Mouse (Mus musculus) adrenal gland, postnatal 25 days (tissue): ENCODE measurements around the gene Trim29. TPM values are rescaled to one million over a fixed set of nuclear protein-coding genes. Genes with fewer than 3 reads are reported as not detected.

Experiments used
- DNase-seq: peaks from one replicate; pipeline ENCODE4 v3.0.0; 2021; ENCODE audit warnings: mixed read lengths
- long read RNA-seq: library from polyadenylated mRNA; stranded (forward); transcript quantifications from one replicate; pipeline ENCODE4 v2.0.0, GENCODE M21; 2021
- total RNA-seq: library from RNA; stranded (reverse); gene quantifications from 2 replicates; pipeline ENCODE4 v1.2.3, GENCODE M21; 2021

Gene Trim29
- total RNA-seq, result 0.33 TPM in 1 of 2 replicates, not detected in the other
- long read RNA-seq, result 0 reads

GRCm38 (mm10) chr9:43310538-43310937, at the start of gene Trim29:
Gene Trim29, plus strand, starts transcription at chr9:43310848.
- no peak for DNase-seq

- DNase-seq, result no peak
Measured at GRCm38 (mm10) chr9:43261124-43261907, 49.3 kb upstream of the Trim29 start.

- DNase-seq, result no peak
Measured at GRCm38 (mm10) chr9:43261941-43262340, 48.7 kb upstream of the Trim29 start.

GRCm38 (mm10) chr9:43262390-43262789, 48.3 kb upstream of the Trim29 start:
- no peak for DNase-seq

- DNase-seq, result no peak
Measured at GRCm38 (mm10) chr9:43262811-43263550, 47.7 kb upstream of the Trim29 start.

- no peak for DNase-seq
Measured at GRCm38 (mm10) chr9:43263946-43264451, 46.6 kb upstream of the Trim29 start.

GRCm38 (mm10) chr9:43265194-43265593, 45.5 kb upstream of the Trim29 start:
- DNase-seq, result no peak

GRCm38 (mm10) chr9:43267357-43267756, 43.3 kb upstream of the Trim29 start:
- peak; percentile 45 for DNase-seq

- DNase-seq, result no peak
Measured at GRCm38 (mm10) chr9:43269166-43269565, 41.5 kb upstream of the Trim29 start.

GRCm38 (mm10) chr9:43270723-43271252, 39.9 kb upstream of the Trim29 start:
- no peak for DNase-seq

- no peak for DNase-seq
Measured at GRCm38 (mm10) chr9:43271761-43272518, 38.7 kb upstream of the Trim29 start.

GRCm38 (mm10) chr9:43273735-43274134, 36.9 kb upstream of the Trim29 start:
- DNase-seq, result no peak

- DNase-seq, result peak; percentile 74
Measured at GRCm38 (mm10) chr9:43284284-43284683, 26.4 kb upstream of the Trim29 start.

- no peak for DNase-seq
Measured at GRCm38 (mm10) chr9:43285281-43285680, 25.4 kb upstream of the Trim29 start.

GRCm38 (mm10) chr9:43286870-43287269, 23.8 kb upstream of the Trim29 start:
- peak; percentile 71 for DNase-seq

GRCm38 (mm10) chr9:43293058-43293457, 17.6 kb upstream of the Trim29 start:
- no peak for DNase-seq

GRCm38 (mm10) chr9:43300394-43300793, 10.3 kb upstream of the Trim29 start:
- no peak for DNase-seq

- DNase-seq, result no peak
Measured at GRCm38 (mm10) chr9:43302989-43303388, 7.7 kb upstream of the Trim29 start.

- DNase-seq, result no peak
Measured at GRCm38 (mm10) chr9:43305882-43306281, 4.8 kb upstream of the Trim29 start.

- no peak for DNase-seq
Measured at GRCm38 (mm10) chr9:43309087-43309872, 1.4 kb upstream of the Trim29 start.

GRCm38 (mm10) chr9:43312190-43312589, 1.5 kb downstream of the Trim29 start:
- DNase-seq, result no peak
